Mouse (Mus musculus): ENCODE measurements at regions not wholly inside any gene's neighbourhood (a gene's known extent, or its start where the extent isn't known, plus 50 kb on each side); places are given as distances from the start of the nearest gene placed in this dataset.

- TF ChIP-seq POLR2A (IDR thresholded peaks at IDR 0.05; ENCODE audit: control insufficient read depth, extremely low read depth, insufficient read depth, low read length, poor library complexity) (no peak), CTCF (IDR thresholded peaks at IDR 0.05; ENCODE audit: borderline replicate concordance, control insufficient read depth, extremely low read depth, insufficient read depth, low read length, poor library complexity) (no peak)
Measured at GRCm38 (mm10) chr2:172727576-172727975, 178.2 kb downstream of the Tfap2c start.
